8 mouse cellular contexts compared by ENCODE assay signal in genomic region chr6:90716066-90716704, GRCm38 (mm10).
DNase-seq lines count a peak whose midpoint lies in the region; ATAC-seq and TF ChIP-seq lines count a peak whose summit lies in the region.

No protein-coding gene starts in this region.

- peaks cover 0 to 5% of the 10 kb centered on the region in 2 experiments; a peak in 1 of 4 replicates for H3K4me1 ChIP-seq in ES-E14 (ENCODE audit: control insufficient read depth in 2 of 2, insufficient read depth in 2 of 2, low read length in 2 of 2, poor library complexity in 1 of 2)
- H3K4me1 ChIP-seq in forebrain, embryonic 13.5 days, result peaks cover 62% of the 10 kb centered on the region
- H3K4me1 ChIP-seq in limb, embryonic 13.5 days, result peaks cover 66% of the 10 kb centered on the region
- H3K4me1 ChIP-seq in midbrain, embryonic 13.5 days (replicated peaks), result peaks cover 60% of the 10 kb centered on the region

- 2% methylated on average over 38 of the region's 49 CpGs for WGBS in forebrain, embryonic 13.5 days
- WGBS in limb, embryonic 13.5 days, result 0% methylated on average over 49 of the region's 49 CpGs
- WGBS in midbrain, embryonic 13.5 days, result under 1% methylated on average over 43 of the region's 49 CpGs

- H3K36me3 ChIP-seq in ES-E14 (ENCODE audit: control insufficient read depth, insufficient read depth, low read length, poor library complexity, severe bottlenecking), result no peaks in the 10 kb centered on the region
- no peaks in the 10 kb centered on the region for H3K36me3 ChIP-seq in forebrain, embryonic 13.5 days (ENCODE audit: poor library complexity, severe bottlenecking)
- H3K36me3 ChIP-seq in limb, embryonic 13.5 days, result no peaks in the 10 kb centered on the region; the same call in 1 of the 2 replicates
- H3K36me3 ChIP-seq in midbrain, embryonic 13.5 days, result no peaks in the 10 kb centered on the region
- H3K36me3 ChIP-seq in splenic B cell, adult 2 months (ENCODE audit: control insufficient read depth, insufficient read depth, low read length, poor library complexity, severe bottlenecking), result peaks cover 2% of the 10 kb centered on the region; the same call in 1 of the 2 replicates

- DNase-seq in ES-E14 (ENCODE audit: low read depth, low spot score), result peak; percentile 84
- DNase-seq in adrenal gland, postnatal 14 days, result peak; percentile 94
- DNase-seq in heart, postnatal 4 days, result peak; percentile 89
- peak; percentile 49 for DNase-seq in splenic B cell, adult 2 months (ENCODE audit: low read depth, low spot score)
- no peak for DNase-seq in layer of hippocampus, adult 9-10 months (ENCODE audit: low spot score)

- H3K27ac ChIP-seq in ES-E14 (ENCODE audit: insufficient read depth, low read depth, low read length, poor library complexity, severe bottlenecking), result no peak overlapping the region
- peak overlapping the region; percentile 33; the same call in 1 of the 2 replicates for H3K27ac ChIP-seq in forebrain, embryonic 13.5 days
- peak overlapping the region; percentile 84 for H3K27ac ChIP-seq in limb, embryonic 13.5 days
- H3K27ac ChIP-seq in midbrain, embryonic 13.5 days, result peak overlapping the region; percentile 67

- no peaks in the 10 kb centered on the region for H3K27me3 ChIP-seq in forebrain, embryonic 13.5 days
- H3K27me3 ChIP-seq in limb, embryonic 13.5 days, result no peaks in the 10 kb centered on the region
- H3K27me3 ChIP-seq in midbrain, embryonic 13.5 days, result no peaks in the 10 kb centered on the region
- H3K27me3 ChIP-seq in splenic B cell, adult 2 months (ENCODE audit: control insufficient read depth, insufficient read depth, low read length, poor library complexity, severe bottlenecking), result no peaks in the 10 kb centered on the region

- peak overlapping the region; percentile 70 to 89 for H3K4me3 ChIP-seq in ES-E14 (ENCODE audit: insufficient read depth in 1 of 2, low read depth in 1 of 2, low read length in 2 of 2, poor library complexity in 1 of 2, severe bottlenecking in 1 of 2)
- H3K4me3 ChIP-seq in forebrain, embryonic 13.5 days, result peak overlapping the region; percentile 55
- peak overlapping the region; percentile 79 for H3K4me3 ChIP-seq in limb, embryonic 13.5 days
- peak overlapping the region; percentile 54 for H3K4me3 ChIP-seq in midbrain, embryonic 13.5 days (replicated peaks)

- in situ Hi-C loops in ES-E14 (cut with MboI; ENCODE audit: low sequenced_read_pairs in 2 of 2, unreplicated experiment in 2 of 2), result no loop called here

- H3K4me2 ChIP-seq in forebrain, embryonic 13.5 days, result peak overlapping the region; percentile 86
- peak overlapping the region; percentile 86 for H3K4me2 ChIP-seq in limb, embryonic 13.5 days (replicated peaks)
- H3K4me2 ChIP-seq in midbrain, embryonic 13.5 days (replicated peaks), result peak overlapping the region; percentile 83

- no peaks in the 10 kb centered on the region for H3K9me3 ChIP-seq in ES-E14 (ENCODE audit: control insufficient read depth, insufficient read depth, low read depth, low read length)
- H3K9me3 ChIP-seq in forebrain, embryonic 13.5 days (replicated peaks), result no peaks in the 10 kb centered on the region
- H3K9me3 ChIP-seq in limb, embryonic 13.5 days, result no peaks in the 10 kb centered on the region
- H3K9me3 ChIP-seq in midbrain, embryonic 13.5 days, result no peaks in the 10 kb centered on the region

- H3K9ac ChIP-seq in ES-E14 (ENCODE audit: insufficient read depth, low read depth, low read length, poor library complexity, severe bottlenecking), result peak overlapping the region; percentile 81
- peak overlapping the region; percentile 75 for H3K9ac ChIP-seq in forebrain, embryonic 13.5 days
- peak overlapping the region; percentile 86 for H3K9ac ChIP-seq in limb, embryonic 13.5 days
- peak overlapping the region; percentile 80 for H3K9ac ChIP-seq in midbrain, embryonic 13.5 days (replicated peaks)

- peak; percentile 60 for ATAC-seq in forebrain, embryonic 13.5 days
- ATAC-seq in limb, embryonic 13.5 days (ENCODE audit: low FRiP score, low read depth), result peak; percentile 79
- peak; percentile 73 for ATAC-seq in midbrain, embryonic 13.5 days

TF ChIP-seq in ES-E14, 5 proteins besides CTCF, POLR2A, EP300 and RAD21:
- no peak for TF ChIP-seq MAFK (IDR thresholded peaks at IDR 0.05; ENCODE audit: insufficient read depth, low read depth, low read length)
- no peak for TF ChIP-seq CHD2 (IDR thresholded peaks at IDR 0.05; ENCODE audit: low read depth, low read length)
- 0 out of 2 replicates have a peak, but pooled peaks have one; percentile 13 for TF ChIP-seq HCFC1 (IDR thresholded peaks at IDR 0.05; ENCODE audit: borderline replicate concordance, insufficient read depth, low read length)
